Mouse (Mus musculus): ENCODE data around the gene Tgfbr3l.

Gene Tgfbr3l

GRCm38 (mm10) chr8:4265160-4265914 is 17.3 kb downstream of the Tgfbr3l start:
- DNase-seq (ENCODE audit: low read depth, low spot score), result no peak

GRCm38 (mm10) chr8:4267627-4268026 is 19.6 kb downstream of the Tgfbr3l start:
- DNase-seq (ENCODE audit: low read depth, low spot score), result peak; percentile 81

- no peak for DNase-seq (ENCODE audit: low read depth, low spot score)
Measured at GRCm38 (mm10) chr8:4269609-4270008, 21.6 kb downstream of the Tgfbr3l start.

- DNase-seq (ENCODE audit: low read depth, low spot score), result peak; percentile 98
Measured at GRCm38 (mm10) chr8:4275275-4276110, 27.5 kb downstream of the Tgfbr3l start, which contains the start of gene Timm44. TSS of gene Timm44 (minus strand) at chr8:4275913.

GRCm38 (mm10) chr8:4276111-4276465 is 28.1 kb downstream of the Tgfbr3l start:
- DNase-seq (ENCODE audit: low read depth, low spot score), result no peak

GRCm38 (mm10) chr8:4292738-4293137 is 44.7 kb downstream of the Tgfbr3l start:
- no peak for DNase-seq (ENCODE audit: low read depth, low spot score)

- no peak for DNase-seq (ENCODE audit: low read depth, low spot score)
Measured at GRCm38 (mm10) chr8:4297822-4298221, 49.8 kb downstream of the Tgfbr3l start.
